Mouse (Mus musculus) MEL (cell line): ENCODE data around the gene Mdfic. TPM values are rescaled to one million over a fixed set of nuclear protein-coding genes. Genes with fewer than 3 reads are reported as not detected.

Experiments used
- DNase-seq: peaks from one replicate; pipeline ENCODE4 v3.0.0; 2011; ENCODE audit warnings: low read depth, low spot score
- H3K27ac ChIP-seq: 2 replicates; pipeline ENCODE4 v1.5.1; 2012; ENCODE audit warnings: low read depth, mild to moderate bottlenecking, control low read depth, low read length, moderate library complexity; ENCODE audit not compliant: control insufficient read depth
- H3K27me3 ChIP-seq, 2 experiments: fragments of 150-350 bp in 1 of 2; sonication (generic) in 1 of 2; 2 replicates each; pipeline ENCODE4 v1.6.1; 2012; ENCODE audit warnings: low read length in 2 of 2, mild to moderate bottlenecking in 2 of 2, improper control_type of control experiment in 1 of 2, moderate library complexity in 1 of 2; ENCODE audit not compliant: insufficient read depth in 2 of 2, control insufficient read depth in 1 of 2
- H3K36me3 ChIP-seq, 2 experiments: 2 replicates each; pipeline ENCODE4 v1.6.1; 2012 to 2014; ENCODE audit warnings: low read length in 2 of 2, improper control_type of control experiment in 1 of 2, inconsistent platforms in 1 of 2, mild to moderate bottlenecking in 1 of 2; ENCODE audit not compliant: insufficient read depth in 2 of 2, control insufficient read depth in 1 of 2
- H3K4me1 ChIP-seq, 2 experiments: fragments of 150-350 bp in 1 of 2; sonication (generic) in 1 of 2; 2 replicates each; pipeline ENCODE4 v1.6.1; 2012; ENCODE audit warnings: low read length in 2 of 2, improper control_type of control experiment in 1 of 2, mild to moderate bottlenecking in 1 of 2; ENCODE audit not compliant: insufficient read depth in 2 of 2, control insufficient read depth in 1 of 2
- H3K4me3 ChIP-seq, 2 experiments: fragments of 150-350 bp in 1 of 2; sonication (generic) in 1 of 2; 2 replicates each; pipeline ENCODE4 v1.5.1; 2012; ENCODE audit warnings: low read depth in 2 of 2, low read length in 2 of 2, mild to moderate bottlenecking in 2 of 2, moderate library complexity in 2 of 2, control low read depth in 1 of 2, improper control_type of control experiment in 1 of 2; ENCODE audit not compliant: control insufficient read depth in 1 of 2, insufficient read depth in 1 of 2
- H3K79me2 ChIP-seq: 2 replicates; pipeline ENCODE4 v1.6.1; 2012; ENCODE audit warnings: mild to moderate bottlenecking, low read length, moderate library complexity; ENCODE audit not compliant: control insufficient read depth, poor library complexity, insufficient read depth
- H3K9ac ChIP-seq: 2 replicates; pipeline ENCODE4 v1.6.1; 2012; ENCODE audit warnings: low read depth, mild to moderate bottlenecking, control low read depth, low read length, moderate library complexity; ENCODE audit not compliant: control insufficient read depth, poor library complexity, severe bottlenecking
- H3K9me3 ChIP-seq: fragments of 150-350 bp; sonication (generic); replicated peaks from 2 replicates; pipeline ENCODE4 v1.6.1; 2012; ENCODE audit warnings: mild to moderate bottlenecking, low read length, improper control_type of control experiment, moderate library complexity; ENCODE audit not compliant: insufficient read depth
- CHD1 ChIP-seq: IDR thresholded peaks from 2 replicates; pipeline ENCODE4 v1.6.1; 2012; ENCODE audit warnings: low read depth, mild to moderate bottlenecking, inconsistent platforms, low read length, improper control_type of control experiment
- CHD2 ChIP-seq: IDR thresholded peaks from 2 replicates; pipeline ENCODE4 v1.6.1; 2011; ENCODE audit warnings: low read length, improper control_type of control experiment
- CTCF ChIP-seq, 3 experiments: IDR thresholded peaks in 2 of 3; conservative IDR thresholded peaks in 1 of 3; 2 replicates each; pipeline ENCODE4 v1.5.1; 2011 to 2012; ENCODE audit warnings: low read length in 3 of 3, low read depth in 2 of 3, mild to moderate bottlenecking in 2 of 3, improper control_type of control experiment in 1 of 3, inconsistent platforms in 1 of 3, mixed read lengths in 1 of 3, moderate library complexity in 1 of 3; ENCODE audit not compliant: control insufficient read depth in 1 of 3, insufficient read depth in 1 of 3, poor library complexity in 1 of 3, severe bottlenecking in 1 of 3
- E2F4 ChIP-seq: IDR thresholded peaks from 2 replicates; pipeline ENCODE4 v1.6.1; 2011; ENCODE audit warnings: low read depth, low read length, improper control_type of control experiment, borderline replicate concordance
- ELF1 ChIP-seq: IDR thresholded peaks from 2 replicates; pipeline ENCODE4 v1.6.1; 2014; ENCODE audit warnings: low read depth, mild to moderate bottlenecking, inconsistent platforms, low read length, improper control_type of control experiment, moderate library complexity
- ETS1 ChIP-seq: IDR thresholded peaks from 2 replicates; pipeline ENCODE4 v1.6.1; 2012; ENCODE audit warnings: low read depth, mild to moderate bottlenecking, inconsistent platforms, low read length, improper control_type of control experiment, moderate library complexity
- GABPA ChIP-seq: IDR thresholded peaks from 2 replicates; pipeline ENCODE4 v1.6.1; 2012; ENCODE audit warnings: low read depth, mild to moderate bottlenecking, inconsistent platforms, low read length, improper control_type of control experiment, moderate library complexity
- GATA1 ChIP-seq: IDR thresholded peaks from 2 replicates; pipeline ENCODE4 v1.6.1; 2011; ENCODE audit warnings: low read depth, low read length, improper control_type of control experiment
- HCFC1 ChIP-seq: IDR thresholded peaks from 2 replicates; pipeline ENCODE4 v1.6.1; 2012; ENCODE audit warnings: low read depth, mild to moderate bottlenecking, inconsistent platforms, low read length, improper control_type of control experiment, moderate library complexity
- JUND ChIP-seq: IDR thresholded peaks from 2 replicates; pipeline ENCODE4 v1.6.1; 2011; ENCODE audit warnings: low read depth, mild to moderate bottlenecking, improper control_type of control experiment, low read length
- KAT2A ChIP-seq: conservative IDR thresholded peaks from 2 replicates; pipeline ENCODE4 v1.6.1; 2012; ENCODE audit warnings: low read depth, low read length, improper control_type of control experiment, inconsistent platforms
- MAFK ChIP-seq: IDR thresholded peaks from 2 replicates; pipeline ENCODE4 v1.6.1; 2011; ENCODE audit warnings: low read depth, mild to moderate bottlenecking, low read length, improper control_type of control experiment, borderline replicate concordance
- MAX ChIP-seq: IDR thresholded peaks from 2 replicates; pipeline ENCODE4 v1.6.1; 2011; ENCODE audit warnings: low read length, improper control_type of control experiment
- MYB ChIP-seq: IDR thresholded peaks from 2 replicates; pipeline ENCODE4 v1.6.1; 2011; ENCODE audit warnings: mild to moderate bottlenecking, low read depth, low read length, improper control_type of control experiment
- NRF1 ChIP-seq: IDR thresholded peaks from 2 replicates; pipeline ENCODE4 v1.6.1; 2014; ENCODE audit warnings: low read depth, mild to moderate bottlenecking, inconsistent platforms, low read length, improper control_type of control experiment, moderate library complexity; ENCODE audit not compliant: poor library complexity, insufficient read depth, severe bottlenecking
- POLR2A ChIP-seq, 2 experiments: IDR thresholded peaks; 2 replicates each; pipeline ENCODE4 v1.6.1; 2011 to 2012; ENCODE audit warnings: low read length in 2 of 2, mild to moderate bottlenecking in 2 of 2, control low read depth in 1 of 2, improper control_type of control experiment in 1 of 2, low read depth in 1 of 2, moderate library complexity in 1 of 2; ENCODE audit not compliant: control insufficient read depth in 1 of 2, insufficient read depth in 1 of 2, poor library complexity in 1 of 2
- POLR2AphosphoS2 ChIP-seq: IDR thresholded peaks from 2 replicates; pipeline ENCODE4 v1.6.1; 2011; ENCODE audit warnings: low read length, improper control_type of control experiment
- POLR2AphosphoS5 ChIP-seq: IDR thresholded peaks from 2 replicates; pipeline ENCODE4 v1.6.1; 2012; ENCODE audit warnings: low read depth, borderline replicate concordance, mild to moderate bottlenecking, inconsistent platforms, low read length, moderate library complexity, mixed read lengths
- SIN3A ChIP-seq: IDR thresholded peaks from 2 replicates; pipeline ENCODE4 v1.6.1; 2012; ENCODE audit warnings: low read length, improper control_type of control experiment, inconsistent platforms
- SMC3 ChIP-seq: IDR thresholded peaks from 2 replicates; pipeline ENCODE4 v1.6.1; 2011; ENCODE audit warnings: low read depth, low read length, improper control_type of control experiment
- TAL1 ChIP-seq: IDR thresholded peaks from 2 replicates; pipeline ENCODE4 v1.6.1; 2012; ENCODE audit warnings: mild to moderate bottlenecking, inconsistent platforms, low read length, moderate library complexity, mixed read lengths
- TBP ChIP-seq: IDR thresholded peaks from 2 replicates; pipeline ENCODE4 v1.8.0; 2011; ENCODE audit warnings: low read depth, low read length, improper control_type of control experiment
- UBTF ChIP-seq: IDR thresholded peaks from 2 replicates; pipeline ENCODE4 v1.6.1; 2012; ENCODE audit warnings: low read depth, mild to moderate bottlenecking, inconsistent platforms, low read length, improper control_type of control experiment, moderate library complexity, borderline replicate concordance; ENCODE audit not compliant: insufficient read depth
- ZKSCAN1 ChIP-seq: IDR thresholded peaks from 2 replicates; pipeline ENCODE4 v1.6.1; 2012; ENCODE audit warnings: low read depth, mild to moderate bottlenecking, inconsistent platforms, low read length, improper control_type of control experiment, moderate library complexity
- ZMIZ1 ChIP-seq: IDR thresholded peaks from 2 replicates; pipeline ENCODE4 v1.6.1; 2012; ENCODE audit warnings: low read depth, mild to moderate bottlenecking, inconsistent platforms, low read length, improper control_type of control experiment, moderate library complexity
- ZNF384 ChIP-seq: IDR thresholded peaks from 2 replicates; pipeline ENCODE4 v1.6.1; 2012; ENCODE audit warnings: low read depth, mild to moderate bottlenecking, inconsistent platforms, low read length, improper control_type of control experiment
- polyA plus RNA-seq, 2 experiments: library from polyadenylated mRNA; stranded (reverse) in 1 of 2; unstranded in 1 of 2; fragments of >175 nt in 1 of 2; fragments of >200 nt in 1 of 2; gene quantifications; 2 replicates each; pipeline versions ENCODE4 v1.2.1 to v1.2.4; 2012; ENCODE audit warnings: low replicate concordance in 2 of 2, low read depth in 1 of 2; ENCODE audit not compliant: insufficient read length in 2 of 2, insufficient read depth in 1 of 2, missing spikeins in 1 of 2
- total RNA-seq: library from RNA; depleted of rRNA; stranded (reverse); fragments of 300-350 nt; gene quantifications from 2 replicates; pipeline ENCODE4 v1.2.3, GENCODE M21; 2012; rRNA removed

Gene Mdfic
- total RNA-seq: not detected in 2 replicates
- not detected for polyA plus RNA-seq

DNA sequence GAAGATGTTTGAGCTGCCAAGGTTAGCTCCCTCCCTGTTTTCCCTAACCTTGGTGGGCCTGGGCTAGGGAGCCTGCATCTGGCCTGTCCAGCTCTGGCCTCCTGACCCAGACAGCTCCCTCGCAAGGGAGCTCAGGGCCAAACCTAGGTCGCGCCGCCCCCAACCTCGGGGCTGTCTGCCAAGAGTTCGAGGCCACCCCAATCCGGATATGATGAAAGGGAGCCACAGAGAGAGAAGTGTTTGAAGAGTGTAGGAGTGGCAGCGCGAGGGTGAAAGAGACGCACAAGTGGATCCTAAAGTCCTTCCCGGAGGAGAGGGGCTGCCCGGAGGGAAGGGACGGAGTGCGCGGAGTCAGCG is at the start of gene Mdfic:
Gene Mdfic, plus strand, starts transcription at position 201 of the 357 bp plus-strand sequence.
- no peak within 1 kb of the TSS for H3K9ac ChIP-seq
- H3K27me3 ChIP-seq: no peaks in the 10 kb centered on the region
- H3K4me1 ChIP-seq: no peaks in the 10 kb centered on the region
- no peaks in the 10 kb centered on the region for H3K9me3 ChIP-seq
- no peak for TF ChIP-seq POLR2AphosphoS5
- no peaks in the 10 kb centered on the region for H3K79me2 ChIP-seq
- no peak for DNase-seq
- no peaks in the 10 kb centered on the region for H3K36me3 ChIP-seq
- no peak within 1 kb of the TSS for H3K27ac ChIP-seq
- H3K4me3 ChIP-seq: no peak within 1 kb of the TSS

DNA sequence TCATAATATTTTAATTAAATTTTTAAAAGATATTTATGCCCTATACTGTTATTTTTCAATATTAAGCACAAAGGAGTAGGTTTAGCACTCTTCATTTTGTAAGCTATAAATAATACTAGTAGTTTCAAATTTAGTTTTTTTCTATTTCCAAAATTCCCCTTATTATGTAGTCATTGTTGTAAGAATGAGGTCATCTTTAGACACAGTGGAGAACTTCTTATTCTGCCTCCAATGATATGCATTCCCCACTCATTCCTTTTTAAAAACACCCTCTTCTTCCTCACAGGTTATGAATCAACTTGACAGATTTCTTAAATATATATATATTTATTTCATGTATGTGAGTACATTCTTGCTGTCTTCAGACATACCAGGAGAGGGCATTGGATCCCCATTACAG is 49.1 kb upstream of the Mdfic start:
- Histone ChIP-seq H3K36me3 (no peaks in the 10 kb centered on the region), H3K9ac (no peak overlapping the region), H3K79me2 (no peaks in the 10 kb centered on the region), H3K9me3 (no peaks in the 10 kb centered on the region), H3K4me1 (no peaks in the 10 kb centered on the region), H3K27me3 (no peaks in the 10 kb centered on the region), H3K27ac (no peak overlapping the region), H3K4me3 (no peak overlapping the region)
- TF ChIP-seq ELF1: no peak
- no peak for TF ChIP-seq MYB
- no peak for TF ChIP-seq POLR2A (IDR thresholded peaks at IDR 0.05; ENCODE audit: control insufficient read depth in 1 of 2, insufficient read depth in 1 of 2, low read depth in 1 of 2, low read length in 2 of 2, poor library complexity in 1 of 2)
- no peak for TF ChIP-seq TBP
- no peak for TF ChIP-seq JUND
- TF ChIP-seq MAFK: no peak
- TF ChIP-seq SMC3: no peak
- no peak for TF ChIP-seq UBTF
- TF ChIP-seq HCFC1: no peak
- TF ChIP-seq E2F4: no peak
- TF ChIP-seq CHD2: no peak
- TF ChIP-seq MAX: no peak
- DNase-seq: no peak

DNA sequence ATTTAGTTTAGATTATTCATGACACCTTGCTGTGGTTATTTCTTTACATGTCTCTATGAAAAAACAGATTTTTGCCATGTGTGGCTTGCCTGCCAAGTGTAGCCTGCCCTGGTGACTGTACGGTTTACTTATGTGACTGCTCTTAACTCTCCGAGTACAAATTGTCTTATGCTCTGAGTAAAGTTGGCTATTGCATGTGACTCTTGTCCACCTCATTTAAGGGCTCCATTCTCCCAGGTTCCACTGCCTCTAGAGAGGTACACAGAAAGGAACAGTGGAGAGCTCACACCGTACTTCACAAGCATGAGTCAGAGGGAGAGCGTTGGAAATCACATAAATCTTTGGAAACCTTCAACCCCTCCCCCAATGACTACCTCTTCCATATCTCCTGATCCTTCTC is 10.4 kb upstream of the Mdfic start:
- H3K27ac ChIP-seq: no peak overlapping the region
- no peaks in the 10 kb centered on the region for H3K27me3 ChIP-seq
- H3K9ac ChIP-seq: no peak overlapping the region
- no peak for DNase-seq
- no peaks in the 10 kb centered on the region for H3K79me2 ChIP-seq
- H3K36me3 ChIP-seq: no peaks in the 10 kb centered on the region
- H3K4me3 ChIP-seq: no peak overlapping the region
- TF ChIP-seq GABPA (no peak), ZMIZ1 (no peak), E2F4 (no peak), CHD1 (no peak), POLR2AphosphoS2 (no peak), SIN3A (no peak), ZNF384 (no peak), CTCF (IDR thresholded peaks at IDR 0.05 in 2 of 3, conservative IDR thresholded peaks at IDR 0.05 in 1 of 3; ENCODE audit: control insufficient read depth in 1 of 3, insufficient read depth in 1 of 3, low read depth in 2 of 3, low read length in 3 of 3, poor library complexity in 1 of 3, severe bottlenecking in 1 of 3) (no peak), TAL1 (no peak), GATA1 (no peak), POLR2A (IDR thresholded peaks at IDR 0.05; ENCODE audit: control insufficient read depth in 1 of 2, insufficient read depth in 1 of 2, low read depth in 1 of 2, low read length in 2 of 2, poor library complexity in 1 of 2) (no peak), HCFC1 (no peak), TBP (no peak), NRF1 (no peak), KAT2A (no peak), ETS1 (no peak), ZKSCAN1 (no peak)
- TF ChIP-seq, all 39 proteins: peak for 0
- Histone ChIP-seq H3K9me3 (no peaks in the 10 kb centered on the region), H3K4me1 (no peaks in the 10 kb centered on the region)
